Mouse (Mus musculus): ENCODE measurements around the gene Phka2.
A peak's percentile ranks its signal among the peaks of the same experiment; 100 is the strongest.

The Phka2 gene

GRCm38 (mm10) chrX:160598562-160599458 lies 96.8 kb downstream of the Phka2 start:
- peak; percentile 71 for DNase-seq (ENCODE audit: extremely low read depth, insufficient read length, low spot score)

DNA sequence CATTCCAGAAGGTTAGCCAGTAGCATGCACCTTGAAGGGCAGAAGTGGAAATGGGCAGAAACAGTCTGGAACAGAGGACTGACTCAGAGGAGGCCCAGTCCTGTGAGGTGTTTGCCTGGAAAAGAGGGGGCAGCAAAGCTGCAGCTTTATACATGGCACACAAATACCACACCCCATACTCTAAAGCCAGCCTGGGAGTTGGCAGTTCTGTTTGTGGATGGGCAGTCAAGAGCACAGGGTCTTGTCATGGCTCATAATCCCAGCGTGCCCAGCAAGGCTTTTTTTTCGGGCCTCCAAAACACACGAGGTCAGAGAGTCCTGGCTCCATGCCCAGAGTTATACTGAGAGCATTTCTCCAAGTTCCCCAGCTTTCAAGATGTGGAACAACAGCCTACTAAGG lies 99.1 kb downstream of the Phka2 start:
- DNase-seq (ENCODE audit: extremely low read depth, insufficient read length, low spot score): peak; percentile 29

DNA sequence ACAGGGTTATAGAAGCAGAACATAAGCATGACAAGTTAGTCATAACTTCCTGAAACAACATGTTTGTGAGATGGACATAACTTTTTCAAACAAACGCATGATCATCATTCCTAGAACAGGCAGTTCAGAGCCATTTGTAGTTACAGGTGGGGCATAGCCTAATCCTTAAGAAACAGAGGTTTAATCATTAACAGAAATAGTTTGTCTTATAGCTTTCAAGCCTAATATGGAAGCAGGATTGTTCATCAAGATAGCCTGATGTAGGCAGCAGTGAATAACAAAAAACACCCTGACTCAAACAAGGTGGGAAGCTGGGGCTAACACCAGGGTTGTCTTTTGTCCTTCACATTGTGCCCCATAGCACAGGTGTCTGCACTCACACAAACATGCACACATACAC lies 100.8 kb downstream of the Phka2 start:
- no peak for DNase-seq (ENCODE audit: extremely low read depth, insufficient read length, low spot score)

GRCm38 (mm10) chrX:160603316-160603715 lies 101.3 kb downstream of the Phka2 start:
- DNase-seq (ENCODE audit: extremely low read depth, insufficient read length, low spot score): no peak

GRCm38 (mm10) chrX:160603981-160604541 lies 102.1 kb downstream of the Phka2 start:
- DNase-seq (ENCODE audit: extremely low read depth, insufficient read length, low spot score): peak; percentile 52

GRCm38 (mm10) chrX:160609849-160610248 lies 107.9 kb downstream of the Phka2 start:
- peak; percentile 14 for DNase-seq (ENCODE audit: extremely low read depth, insufficient read length, low spot score)

GRCm38 (mm10) chrX:160610482-160610881 lies 108.5 kb downstream of the Phka2 start:
- no peak for DNase-seq (ENCODE audit: extremely low read depth, insufficient read length, low spot score)

GRCm38 (mm10) chrX:160610882-160611644 lies 109.1 kb downstream of the Phka2 start:
- DNase-seq (ENCODE audit: extremely low read depth, insufficient read length, low spot score): no peak
